Mouse (Mus musculus) mouse embryonic stem cell (cell line): ENCODE data around the gene Elovl5.
"Not testable (repeated sequence)": the region's sequence is repeated elsewhere in the genome, so short reads cannot be mapped to it uniquely, and the experiment has no call there.

Experiments used
- in situ Hi-C, 2 experiments: fragments of 300-500 bp; cut with MboI; formaldehyde crosslinking; loops; 1 replicate in 1 of 2; 3 replicates in 1 of 2; pipeline ENCODE4 v1.14.3; 2019 to 2020; ENCODE audit warnings: low sequenced_read_pairs in 2 of 2, low pct_unique_long_range_greater_than_20kb in 1 of 2, mixed read lengths in 1 of 2; ENCODE audit not compliant: unreplicated experiment in 1 of 2

Elovl5 gene

DNA sequence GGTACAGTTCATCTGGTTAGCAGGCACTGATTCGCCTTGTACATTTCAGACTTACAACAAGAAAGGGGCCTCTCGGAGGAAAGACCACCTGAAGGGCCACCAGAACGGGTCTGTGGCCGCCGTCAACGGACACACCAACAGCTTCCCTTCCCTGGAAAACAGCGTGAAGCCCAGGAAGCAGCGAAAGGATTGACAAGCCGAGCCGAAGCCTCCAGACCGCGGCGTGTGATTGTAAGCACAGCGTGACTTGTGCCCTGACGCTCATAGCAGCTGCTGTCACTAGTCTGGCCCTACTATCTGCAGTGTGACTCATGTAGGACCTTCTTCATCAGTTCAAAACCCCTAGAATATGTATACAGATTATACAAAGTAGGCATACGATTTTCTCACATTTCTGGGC is 65.5 kb downstream of the Elovl5 start:
- in situ Hi-C loops, result no loop called here

DNA sequence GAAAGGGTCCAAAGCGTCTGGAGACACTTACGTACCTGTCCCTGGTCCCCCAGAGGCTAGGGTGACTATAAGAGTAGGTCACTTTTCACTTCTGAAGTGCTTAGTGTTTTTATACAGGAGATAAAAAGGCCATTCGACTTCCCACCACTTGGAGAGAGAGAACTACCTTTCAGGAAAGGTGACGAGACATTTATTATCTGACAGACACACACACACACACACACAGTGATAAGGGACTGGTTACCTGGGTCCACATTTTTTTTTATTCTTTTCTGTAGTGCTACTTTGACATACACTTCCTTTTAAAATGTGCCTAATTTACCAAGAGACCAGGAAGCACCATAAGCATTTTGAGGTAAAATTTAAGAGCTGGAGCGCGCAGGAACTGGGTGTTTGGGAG is 66.4 kb downstream of the Elovl5 start:
- in situ Hi-C loops, result no loop called here

- in situ Hi-C loops, result no loop called here
Observed at GRCm38 (mm10) chr9:77986153-77986795, 69.1 kb downstream of the Elovl5 start.

- in situ Hi-C loops, result no loop called here
Observed at GRCm38 (mm10) chr9:77989626-77990025, 72.5 kb downstream of the Elovl5 start.

DNA sequence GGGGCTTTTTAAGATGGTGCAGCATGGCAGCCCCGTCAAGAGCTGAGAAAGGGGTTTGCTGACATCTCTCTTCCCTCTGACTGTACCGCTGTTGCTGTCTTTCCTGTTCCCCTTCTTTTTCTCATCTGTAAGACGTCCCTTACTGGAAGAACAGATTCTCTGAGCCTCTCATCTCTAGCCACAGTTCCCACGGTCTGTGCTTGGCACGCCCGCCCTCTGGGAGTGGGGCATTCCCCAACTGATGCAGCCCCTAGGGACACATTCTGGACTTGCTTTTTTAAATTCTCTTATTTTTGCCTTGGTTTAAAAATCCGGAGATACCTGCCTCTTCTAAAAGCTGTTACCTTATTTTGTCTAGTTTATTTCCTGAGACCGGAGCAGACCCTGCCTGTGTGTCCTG is 73.1 kb downstream of the Elovl5 start:
- in situ Hi-C loops, result no loop called here

- in situ Hi-C loops, result no loop called here
Observed at GRCm38 (mm10) chr9:77991650-77992049, 74.5 kb downstream of the Elovl5 start.

- in situ Hi-C loops, result no loop called here
Observed at GRCm38 (mm10) chr9:77992276-77992675, 75.1 kb downstream of the Elovl5 start.

DNA sequence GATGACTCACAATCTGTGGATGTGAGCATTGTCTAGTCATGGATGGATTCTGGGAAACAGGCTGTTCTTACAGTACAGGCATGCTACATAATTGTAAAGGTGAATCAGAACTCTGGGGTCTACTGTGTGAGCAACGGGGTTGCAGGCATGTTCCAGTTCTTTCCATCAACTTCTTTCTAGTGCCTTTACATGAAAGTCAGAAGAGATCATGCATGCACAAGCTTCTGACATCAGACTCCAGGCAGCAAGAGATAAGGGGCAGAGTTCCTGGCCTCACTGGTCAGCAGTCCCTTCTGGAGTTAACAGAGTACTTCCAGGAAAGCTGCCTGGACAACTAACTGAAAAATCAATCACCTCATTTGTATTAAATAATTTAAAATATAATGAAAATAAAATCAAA is 75.9 kb downstream of the Elovl5 start:
- in situ Hi-C loops, result no loop called here

- in situ Hi-C loops, result not testable (repeated sequence)
Observed at GRCm38 (mm10) chr9:77993538-77994255, 76.5 kb downstream of the Elovl5 start.

GRCm38 (mm10) chr9:77995235-77995634 is 78.1 kb downstream of the Elovl5 start:
- in situ Hi-C loops, result no loop called here

DNA sequence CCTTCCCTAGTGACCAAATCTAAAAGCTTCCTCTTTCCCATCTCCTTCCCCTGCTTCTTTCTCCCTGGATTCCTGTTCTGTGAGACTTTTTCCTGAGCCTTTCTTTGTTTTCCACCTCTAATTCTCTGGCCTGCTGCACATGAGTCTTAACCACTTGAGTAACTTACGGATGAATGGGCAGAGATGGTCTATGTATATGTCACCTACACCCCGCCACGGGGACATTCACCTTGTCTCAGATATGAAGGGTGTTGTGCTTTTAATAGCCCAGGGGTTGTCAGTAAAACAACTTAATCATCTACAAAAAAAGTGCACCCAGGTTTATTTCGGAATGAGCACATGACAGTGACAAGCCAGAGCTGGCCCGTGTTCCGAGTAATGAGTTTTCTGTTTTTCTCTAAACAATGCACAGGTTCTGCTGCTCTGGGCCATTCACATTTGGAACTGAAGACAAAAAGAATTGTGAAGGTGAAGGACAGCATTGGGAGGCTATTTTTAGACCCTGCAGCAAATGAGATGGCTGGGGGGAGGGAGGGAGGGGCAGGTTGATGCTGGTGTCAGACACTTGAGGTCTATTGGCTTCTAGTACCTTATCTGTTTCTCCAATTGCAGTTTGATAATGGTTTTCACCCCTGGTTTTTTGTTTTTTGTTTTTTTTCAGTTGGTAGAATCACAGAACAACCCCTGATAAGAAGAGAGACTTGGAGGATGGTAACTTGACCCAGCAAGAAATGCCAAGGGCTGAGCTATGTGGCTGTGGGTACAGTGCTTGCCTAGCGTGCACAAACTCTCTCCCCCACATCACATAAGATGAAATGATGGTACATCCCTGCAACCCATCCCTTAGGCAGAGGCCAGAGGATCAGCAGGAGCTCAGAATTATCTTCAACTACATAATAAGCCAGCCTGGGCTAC is 83.7 kb downstream of the Elovl5 start:
- in situ Hi-C loops, result loop anchor here in 1 of 2 experiments (25.0 kb wide), 1 partner anchor 389 kb away; no protein-coding TSS in a partner anchor

DNA sequence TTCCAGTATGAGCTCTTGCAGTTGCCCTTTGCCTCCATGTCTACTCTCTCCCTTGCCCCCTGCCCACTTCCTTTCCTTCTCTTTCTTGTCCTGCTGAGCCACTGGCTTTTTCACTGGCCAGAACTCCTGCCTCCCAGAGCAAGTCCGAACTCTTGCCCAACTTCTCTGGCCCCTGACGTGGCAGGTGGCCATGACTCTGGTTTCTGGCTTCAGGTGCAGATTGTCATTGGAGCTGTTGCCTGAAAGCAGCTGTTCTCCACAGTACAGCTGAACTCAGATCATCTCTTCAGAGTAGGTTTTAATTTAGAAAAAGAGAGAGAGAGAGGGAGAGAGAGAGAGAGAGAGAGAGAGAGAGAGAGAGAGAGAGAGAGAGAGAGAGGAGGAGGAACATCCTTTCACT is 86.1 kb downstream of the Elovl5 start:
- in situ Hi-C loops, result loop anchor here in 1 of 2 experiments (25.0 kb wide), 1 partner anchor 391 kb away; no protein-coding TSS in a partner anchor

DNA sequence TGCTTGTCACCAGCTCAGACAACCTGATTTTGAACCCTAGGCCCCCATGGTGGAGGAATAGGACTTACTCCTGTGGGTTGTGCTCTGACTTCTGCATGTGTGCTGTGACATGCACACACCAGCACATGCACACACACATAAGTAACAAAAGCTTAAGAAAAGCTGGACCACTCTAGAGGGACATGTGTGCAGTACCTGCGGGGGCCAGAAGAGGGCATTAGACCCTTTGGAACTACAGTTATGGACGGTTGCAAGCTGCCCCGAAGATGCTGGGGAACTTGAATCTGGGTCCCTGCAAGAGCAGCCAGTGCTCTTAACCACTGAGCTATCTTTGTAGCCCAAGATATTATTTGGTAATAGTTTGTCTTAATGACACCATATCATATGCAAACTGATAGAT is 88.3 kb downstream of the Elovl5 start:
- in situ Hi-C loops, result loop anchor here in 1 of 2 experiments (25.0 kb wide), 1 partner anchor 393 kb away; no protein-coding TSS in a partner anchor

GRCm38 (mm10) chr9:78006209-78007001 is 89.2 kb downstream of the Elovl5 start:
- in situ Hi-C loops, result loop anchor here in 1 of 2 experiments (25.0 kb wide), 1 partner anchor 394 kb away; no protein-coding TSS in a partner anchor

- in situ Hi-C loops, result loop anchor here in 1 of 2 experiments (25.0 kb wide), 1 partner anchor 397 kb away; no protein-coding TSS in a partner anchor
Observed at GRCm38 (mm10) chr9:78009382-78009781, 92.2 kb downstream of the Elovl5 start.

DNA sequence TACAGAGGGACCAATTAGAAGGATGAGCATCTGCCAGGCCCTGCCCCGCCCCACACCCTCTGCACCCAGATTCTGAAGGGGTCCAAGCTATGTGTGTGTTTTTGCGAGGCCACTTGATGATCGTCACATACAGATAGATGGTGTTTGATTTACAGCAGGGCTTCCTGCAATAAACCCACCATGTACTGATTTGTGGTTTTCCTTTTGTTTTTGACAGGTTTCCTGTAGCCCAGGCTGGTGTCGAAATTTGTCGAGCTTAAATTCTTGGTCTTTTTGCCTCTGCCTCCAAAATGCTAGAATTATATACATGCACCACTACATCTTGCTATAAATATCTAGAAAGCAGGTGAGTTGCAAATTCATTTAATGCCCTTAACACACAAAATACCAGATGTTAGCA is 93.0 kb downstream of the Elovl5 start:
- in situ Hi-C loops, result loop anchor here in 1 of 2 experiments (5.0 to 25.0 kb wide), 2 partner anchors 193 to 398 kb away; no protein-coding TSS in a partner anchor

- in situ Hi-C loops, result loop anchor here in 1 of 2 experiments (5.0 to 25.0 kb wide), 2 partner anchors 193 to 398 kb away; no protein-coding TSS in a partner anchor
Observed at GRCm38 (mm10) chr9:78010707-78011106, 93.5 kb downstream of the Elovl5 start.

DNA sequence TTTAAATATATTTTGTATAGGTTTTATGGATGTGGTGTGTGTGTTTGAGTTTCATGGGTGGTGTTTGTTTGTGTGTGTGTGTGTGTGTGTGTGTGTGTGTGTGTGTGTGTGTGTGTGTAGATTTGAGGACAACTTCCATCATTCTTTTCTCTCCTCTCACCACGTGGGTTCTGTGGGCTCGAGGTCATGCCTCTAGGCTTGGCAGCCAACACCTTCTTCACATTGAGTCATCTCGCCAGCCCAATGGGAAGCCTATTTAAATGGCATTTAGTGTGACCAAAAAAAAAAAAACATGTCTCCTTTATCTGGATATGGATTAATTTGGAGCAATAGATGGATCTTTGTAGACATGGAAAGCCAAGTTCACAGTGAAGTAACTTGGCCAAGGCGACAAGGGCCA is 94.9 kb downstream of the Elovl5 start:
- in situ Hi-C loops, result loop anchor here in 1 of 2 experiments (5.0 to 25.0 kb wide), 2 partner anchors 195 to 400 kb away; no protein-coding TSS in a partner anchor
